Mouse (Mus musculus) spleen, adult 2 months (tissue): ENCODE results near the gene Rbms2. TPM values are rescaled to one million over a fixed set of nuclear protein-coding genes. Genes with fewer than 3 reads are reported as not detected.
A peak's percentile ranks its signal among the peaks of the same experiment; 100 is the strongest.
"Not testable (repeated sequence)": the region's sequence is repeated elsewhere in the genome, so short reads cannot be mapped to it uniquely, and the experiment has no call there.

Experiments used
- DNase-seq, 2 experiments: peaks; one replicate each; pipeline versions ENCODE4 v3.0.0 to v3.0.0-alpha.2; 2012 to 2021; ENCODE audit warnings: low spot score in 2 of 2, low read depth in 1 of 2
- H3K27ac ChIP-seq: fragments of 200-500 bp; 2 replicates; pipeline ENCODE4 v1.5.1; 2012; ENCODE audit warnings: low read length, inconsistent platforms; ENCODE audit not compliant: insufficient read depth
- H3K27me3 ChIP-seq: fragments of 200-500 bp; 2 replicates; pipeline ENCODE4 v1.6.1; 2012; ENCODE audit warnings: mild to moderate bottlenecking, moderate library complexity, low read length, inconsistent platforms; ENCODE audit not compliant: control insufficient read depth, insufficient read depth
- H3K36me3 ChIP-seq: fragments of 200-500 bp; 2 replicates; pipeline ENCODE4 v1.6.1; 2012; ENCODE audit warnings: mild to moderate bottlenecking, low read length, inconsistent platforms; ENCODE audit not compliant: control insufficient read depth, insufficient read depth
- H3K4me1 ChIP-seq: fragments of 200-500 bp; 2 replicates; pipeline ENCODE4 v1.6.1; 2011; ENCODE audit warnings: inconsistent platforms; ENCODE audit not compliant: control insufficient read depth, insufficient read depth, insufficient read length
- H3K4me3 ChIP-seq: fragments of 200-500 bp; 2 replicates; pipeline ENCODE4 v1.5.1; 2011; ENCODE audit warnings: mild to moderate bottlenecking, inconsistent platforms; ENCODE audit not compliant: insufficient read depth, insufficient read length; ENCODE audit errors: extremely low read depth
- CTCF ChIP-seq: fragments of 200-500 bp; IDR thresholded peaks from 2 replicates; pipeline ENCODE4 v1.5.1; 2011; ENCODE audit warnings: mild to moderate bottlenecking, inconsistent platforms; ENCODE audit not compliant: insufficient read depth, insufficient read length, insufficient replicate concordance; ENCODE audit errors: extremely low read depth
- POLR2A ChIP-seq: fragments of 200-500 bp; IDR thresholded peaks from 2 replicates; pipeline ENCODE4 v1.6.1; 2011; ENCODE audit warnings: low read depth, low read length, inconsistent platforms
- WGBS: fragments of 180-500 bp; shearing (Covaris S2); methylation state at CpG from one replicate; pipeline ENCODE4 v1.1.7; 2018; 5-methylcytosine and 5-hydroxymethylcytosine counted together
- polyA plus RNA-seq: library from polyadenylated mRNA; depleted of rRNA; stranded (reverse); fragments of >200 nt; gene quantifications from 2 replicates; pipeline ENCODE4 v1.2.3, GENCODE M21; 2012

The Rbms2 gene
- polyA plus RNA-seq, 1 experiment = 30.0 TPM

- no peaks in the 10 kb centered on the region for H3K36me3 ChIP-seq
- no peaks in the 10 kb centered on the region for H3K27me3 ChIP-seq
- WGBS = 54% methylated on average over 2 of the region's 2 CpGs
- H3K4me3 ChIP-seq = no peak overlapping the region
- TF ChIP-seq CTCF (peak; percentile 75; the same call in 1 of the 2 replicates), POLR2A (no peak)
- H3K27ac ChIP-seq = no peak overlapping the region
- peak; percentile 65 to 67 for DNase-seq
- no peaks in the 10 kb centered on the region for H3K4me1 ChIP-seq
Measured at GRCm38 (mm10) chr10:128185959-128186358, 5.9 kb upstream of the Rbms2 start.

- no peak overlapping the region for H3K4me3 ChIP-seq
- WGBS = 82% methylated on average over 6 of the region's 6 CpGs
- no peaks in the 10 kb centered on the region for H3K27me3 ChIP-seq
- no peaks in the 10 kb centered on the region for H3K36me3 ChIP-seq
- TF ChIP-seq POLR2A (no peak), CTCF (no peak)
- H3K4me1 ChIP-seq = no peaks in the 10 kb centered on the region
- DNase-seq = no peak
- no peak overlapping the region for H3K27ac ChIP-seq
Measured at GRCm38 (mm10) chr10:128185277-128185940, 5.3 kb upstream of the Rbms2 start.

GRCm38 (mm10) chr10:128184296-128184695 lies 4.2 kb upstream of the Rbms2 start:
- Histone ChIP-seq H3K27me3 (no peaks in the 10 kb centered on the region), H3K4me3 (no peak overlapping the region), H3K27ac (no peak overlapping the region), H3K4me1 (no peaks in the 10 kb centered on the region), H3K36me3 (no peaks in the 10 kb centered on the region)
- no peak for DNase-seq
- 90% methylated on average over 2 of the region's 2 CpGs for WGBS
- TF ChIP-seq CTCF (no peak), POLR2A (no peak)

- no peak overlapping the region for H3K27ac ChIP-seq
- H3K4me1 ChIP-seq = peaks cover 7% of the 10 kb centered on the region; the same call in 1 of the 2 replicates
- DNase-seq = no peak
Measured at GRCm38 (mm10) chr10:128177316-128177715, 2.8 kb downstream of the Rbms2 start.

GRCm38 (mm10) chr10:128175996-128176755 lies 3.9 kb downstream of the Rbms2 start:
- peak; percentile 70 to 71 for DNase-seq
- TF ChIP-seq CTCF (no peak), POLR2A (no peak)

More at GRCm38 (mm10) chr10:128177316-128177715, 2.8 kb downstream of the Rbms2 start:
- TF ChIP-seq POLR2A (no peak), CTCF (no peak)
- Histone ChIP-seq H3K36me3 (no peaks in the 10 kb centered on the region), H3K4me3 (no peak overlapping the region; the same call in 1 of the 2 replicates), H3K27me3 (no peaks in the 10 kb centered on the region)
- 90% methylated on average over 4 of the region's 4 CpGs for WGBS

GRCm38 (mm10) chr10:128175302-128175701 lies 4.8 kb downstream of the Rbms2 start:
- TF ChIP-seq CTCF (no peak), POLR2A (no peak)
- Histone ChIP-seq H3K4me3 (peak overlapping the region; percentile 99; the same call in 1 of the 2 replicates), H3K36me3 (no peaks in the 10 kb centered on the region), H3K27me3 (no peaks in the 10 kb centered on the region), H3K27ac (no peak overlapping the region), H3K4me1 (peaks cover 7% of the 10 kb centered on the region; the same call in 1 of the 2 replicates)
- 9% methylated on average over 3 of the region's 3 CpGs for WGBS
- no peak for DNase-seq

More at GRCm38 (mm10) chr10:128175996-128176755, 3.9 kb downstream of the Rbms2 start:
- no peaks in the 10 kb centered on the region for H3K27me3 ChIP-seq
- 0 out of 2 replicates have a peak overlapping the region, but pooled peaks have one; percentile 15 for H3K27ac ChIP-seq
- no peaks in the 10 kb centered on the region for H3K36me3 ChIP-seq
- WGBS = under 1% methylated on average over 17 of the region's 17 CpGs
- peak overlapping the region; percentile 99 for H3K4me3 ChIP-seq
- peaks cover 7% of the 10 kb centered on the region; the same call in 1 of the 2 replicates for H3K4me1 ChIP-seq

- H3K4me1 ChIP-seq, H3K27me3 ChIP-seq, H3K4me3 ChIP-seq, H3K36me3 ChIP-seq, DNase-seq, H3K27ac ChIP-seq: not testable (repeated sequence)
- WGBS = 95% methylated on average over 9 of the region's 10 CpGs
Measured at GRCm38 (mm10) chr10:128171348-128171747, 8.7 kb downstream of the Rbms2 start.
